Mouse (Mus musculus) stomach, postnatal 0 days (tissue): ENCODE data around the gene Sri.

ENCODE experiments used
- CTCF ChIP-seq: IDR thresholded peaks from 2 replicates; pipeline ENCODE4 v1.5.1; 2016; ENCODE audit warnings: antibody characterized with exemption, low read depth, mild to moderate bottlenecking, moderate library complexity
- EP300 ChIP-seq: optimal IDR thresholded peaks from 2 replicates; pipeline ENCODE3; 2016; ENCODE audit warnings: antibody characterized with exemption

GRCm38 (mm10) chr5:8073406-8073805 is 27.5 kb downstream of the Sri start:
- no peak for TF ChIP-seq CTCF
- no peak for TF ChIP-seq EP300
